ENCODE assay signal across 11 mouse cellular contexts in the genomic region with DNA sequence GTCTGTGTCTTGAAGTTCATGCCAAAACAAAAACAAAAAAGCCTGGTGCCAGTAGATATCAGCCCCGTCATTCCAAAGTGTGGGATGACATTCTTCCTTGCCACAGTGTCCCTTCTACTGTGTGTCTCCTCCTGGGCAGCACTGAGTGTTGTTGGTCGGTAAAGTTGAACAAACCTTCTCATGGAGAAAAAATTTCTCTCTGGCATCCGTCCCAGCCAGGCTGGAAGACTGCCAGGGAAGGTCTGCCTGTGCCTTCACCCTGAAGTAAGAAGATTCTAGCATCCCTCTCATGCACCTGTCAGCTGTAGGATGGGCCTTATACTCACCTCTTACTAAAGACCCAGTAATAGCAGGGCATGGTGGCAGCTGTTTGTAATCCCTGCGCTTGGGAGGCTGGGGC. TPM values are rescaled to one million over a fixed set of nuclear protein-coding genes. Genes with fewer than 3 reads are reported as not detected.
A peak's percentile ranks its signal among the peaks of the same experiment; 100 is the strongest.
DNase-seq lines count a peak whose midpoint lies in the region; ATAC-seq lines count a peak whose summit lies in the region.
"Had no signal": no experiment of that assay in that cellular context is flagged by ENCODE, and none has a peak within 500 bp of the region (broad histone marks: within the 10 kb centered on the region; RNA-seq: fewer than 3 reads in every experiment).

No protein-coding gene starts in this region.

- H3K9me3 ChIP-seq in heart, embryonic 11.5 days (replicated peaks; ENCODE audit: control insufficient read depth, low read length), result no peaks in the 10 kb centered on the region
- H3K9me3 ChIP-seq in hindbrain, embryonic 10.5 days, result no peaks in the 10 kb centered on the region
- H3K9me3 ChIP-seq in midbrain, embryonic 13.5 days, result no peaks in the 10 kb centered on the region

- WGBS in heart, embryonic 11.5 days (ENCODE audit: insufficient replicate concordance), result 48% methylated on average over 4 of the region's 4 CpGs
- 79% methylated on average over 4 of the region's 4 CpGs for WGBS in hindbrain, embryonic 10.5 days
- WGBS in midbrain, embryonic 13.5 days, result 54% methylated on average over 4 of the region's 4 CpGs

- peaks cover 10% of the 10 kb centered on the region for H3K4me1 ChIP-seq in heart, embryonic 11.5 days (ENCODE audit: control insufficient read depth, insufficient read depth, low read length)
- peaks cover 24% of the 10 kb centered on the region for H3K4me1 ChIP-seq in hindbrain, embryonic 10.5 days (replicated peaks)
- peaks cover 19% of the 10 kb centered on the region for H3K4me1 ChIP-seq in midbrain, embryonic 13.5 days (replicated peaks)

- peak; percentile 33 for DNase-seq in gastrocnemius, postnatal 14 days
- DNase-seq in gastrocnemius, postnatal 25 days, result no peak
- peak; percentile 94 for DNase-seq in Muller cell, postnatal 12 days (ENCODE audit: inconsistent ontology term)
- peak; percentile 67 for DNase-seq in lung, postnatal 10 days
- no peak for DNase-seq in hindbrain, embryonic 10.5 days (ENCODE audit: low spot score)
- DNase-seq in thymus, postnatal 14 days, result no peak

- no peaks in the 10 kb centered on the region for H3K27me3 ChIP-seq in heart, embryonic 11.5 days (ENCODE audit: control insufficient read depth, insufficient read depth, low read length)
- no peaks in the 10 kb centered on the region for H3K27me3 ChIP-seq in hindbrain, embryonic 10.5 days (ENCODE audit: insufficient read depth, poor library complexity, severe bottlenecking)
- H3K27me3 ChIP-seq in midbrain, embryonic 13.5 days, result no peaks in the 10 kb centered on the region
- H3K27me3 ChIP-seq: CH12.LX had no signal

- H3K9ac ChIP-seq in heart, embryonic 11.5 days (ENCODE audit: low read depth, low read length), result no peak overlapping the region
- no peak overlapping the region for H3K9ac ChIP-seq in midbrain, embryonic 13.5 days (replicated peaks)

- no peak overlapping the region for H3K27ac ChIP-seq in heart, embryonic 11.5 days (ENCODE audit: low read depth, low read length)
- no peak overlapping the region for H3K27ac ChIP-seq in hindbrain, embryonic 10.5 days
- H3K27ac ChIP-seq in midbrain, embryonic 13.5 days, result no peak overlapping the region

- intact Hi-C loops in gastrocnemius, postnatal 14 days (cut with DNase I; ENCODE audit: low total_unique reads), result no loop called here

- H3K4me3 ChIP-seq in heart, embryonic 11.5 days (ENCODE audit: low read depth, low read length), result no peak overlapping the region
- no peak overlapping the region for H3K4me3 ChIP-seq in hindbrain, embryonic 10.5 days
- no peak overlapping the region for H3K4me3 ChIP-seq in midbrain, embryonic 13.5 days (replicated peaks)

- H3K36me3 ChIP-seq in heart, embryonic 11.5 days (ENCODE audit: control insufficient read depth, insufficient read depth, low read length), result no peaks in the 10 kb centered on the region
- no peaks in the 10 kb centered on the region for H3K36me3 ChIP-seq in hindbrain, embryonic 10.5 days
- no peaks in the 10 kb centered on the region for H3K36me3 ChIP-seq in midbrain, embryonic 13.5 days

- peak overlapping the region; percentile 12; the same call in 1 of the 2 replicates for H3K4me2 ChIP-seq in heart, embryonic 11.5 days
- no peak overlapping the region for H3K4me2 ChIP-seq in midbrain, embryonic 13.5 days (replicated peaks)

- no peak for ATAC-seq in heart, embryonic 11.5 days (replicated peaks; ENCODE audit: insufficient number of reproducible peaks, low FRiP score, low TSS enrichment)
- no peak for ATAC-seq in midbrain, embryonic 13.5 days

RNA-seq across cellular contexts. Expression of gene Sart1, which starts 4.4 kb away (rescaled TPM):
- 10 to 100 TPM; 28.0 to 39.0 TPM for total RNA-seq in gastrocnemius, postnatal 14 days (2021)
- total RNA-seq in gastrocnemius, postnatal 25 days (2021), result 10 to 100 TPM; 29.0 to 36.5 TPM
- polyA plus RNA-seq in heart, embryonic 11.5 days (2014; fragmentation: Nextera tagmentation; extraction: Ambion mirVana), result 39.0 and 44.5 TPM in 2 replicates
- 82.7 and 93.2 TPM in 2 replicates for polyA plus RNA-seq in hindbrain, embryonic 10.5 days (2016; fragmentation: Nextera tagmentation; extraction: Ambion mirVana)
- polyA plus RNA-seq in midbrain, embryonic 13.5 days (2015; fragmentation: Nextera tagmentation; extraction: Ambion mirVana), result 74.3 and 78.8 TPM in 2 replicates

RNA-seq across cellular contexts. Expression of gene Tsga10ip, which starts 9.4 kb away (rescaled TPM):
- total RNA-seq in gastrocnemius, postnatal 14 days (2021), result under 1 TPM; 0.58 to 0.70 TPM
- total RNA-seq in gastrocnemius, postnatal 25 days (2021), result 1 to 10 TPM in 1 of 2 experiments, not detected in 1; 1.2 TPM
- 0.87 and 1.7 TPM in 2 replicates for polyA plus RNA-seq in heart, embryonic 11.5 days (2014; fragmentation: Nextera tagmentation; extraction: Ambion mirVana)
- 0.44 and 0.58 TPM in 2 replicates for polyA plus RNA-seq in hindbrain, embryonic 10.5 days (2016; fragmentation: Nextera tagmentation; extraction: Ambion mirVana)
- polyA plus RNA-seq in midbrain, embryonic 13.5 days (2015; fragmentation: Nextera tagmentation; extraction: Ambion mirVana), result 0.32 and 0.55 TPM in 2 replicates
- total RNA-seq: left cerebral cortex, postnatal 10 days had no signal
- polyA plus RNA-seq: cortical plate, adult 2 months had no signal

RNA-seq across cellular contexts. Expression of gene Banf1, which starts 25.9 kb away (rescaled TPM):
- 100 to 1,000 TPM; 123 to 126 TPM for total RNA-seq in gastrocnemius, postnatal 14 days (2021)
- total RNA-seq in gastrocnemius, postnatal 25 days (2021), result 100 to 1,000 TPM; 114 to 122 TPM
- polyA plus RNA-seq in heart, embryonic 11.5 days (2014; fragmentation: Nextera tagmentation; extraction: Ambion mirVana), result 443 and 453 TPM in 2 replicates
- polyA plus RNA-seq in hindbrain, embryonic 10.5 days (2016; fragmentation: Nextera tagmentation; extraction: Ambion mirVana), result 539 and 565 TPM in 2 replicates
- 366 and 375 TPM in 2 replicates for polyA plus RNA-seq in midbrain, embryonic 13.5 days (2015; fragmentation: Nextera tagmentation; extraction: Ambion mirVana)

RNA-seq across cellular contexts. Expression of gene Eif1ad, which starts 26.4 kb away (rescaled TPM):
- total RNA-seq in gastrocnemius, postnatal 14 days (2021), result 10 to 100 TPM; 11.4 to 13.1 TPM
- 10 to 100 TPM; 12.7 to 13.4 TPM for total RNA-seq in gastrocnemius, postnatal 25 days (2021)
- polyA plus RNA-seq in heart, embryonic 11.5 days (2014; fragmentation: Nextera tagmentation; extraction: Ambion mirVana), result 45.3 and 49.4 TPM in 2 replicates
- polyA plus RNA-seq in hindbrain, embryonic 10.5 days (2016; fragmentation: Nextera tagmentation; extraction: Ambion mirVana), result 84.2 and 90.5 TPM in 2 replicates
- 63.7 and 64.0 TPM in 2 replicates for polyA plus RNA-seq in midbrain, embryonic 13.5 days (2015; fragmentation: Nextera tagmentation; extraction: Ambion mirVana)

RNA-seq across cellular contexts. Expression of gene Drap1, which starts 31.9 kb away (rescaled TPM):
- total RNA-seq in gastrocnemius, postnatal 14 days (2021), result 100 to 1,000 TPM; 550 to 558 TPM
- total RNA-seq in gastrocnemius, postnatal 25 days (2021), result 100 to 1,000 TPM; 473 to 502 TPM
- 138 and 150 TPM in 2 replicates for polyA plus RNA-seq in heart, embryonic 11.5 days (2014; fragmentation: Nextera tagmentation; extraction: Ambion mirVana)
- polyA plus RNA-seq in hindbrain, embryonic 10.5 days (2016; fragmentation: Nextera tagmentation; extraction: Ambion mirVana), result 223 and 271 TPM in 2 replicates
- polyA plus RNA-seq in midbrain, embryonic 13.5 days (2015; fragmentation: Nextera tagmentation; extraction: Ambion mirVana), result 303 and 313 TPM in 2 replicates

Comparison
In these comparisons a context has a peak if more than half of its experiments do, and no peak if none do; other contexts are left out.
1. DNase-seq: peak in gastrocnemius, postnatal 14 days (single experiment), Muller cell, postnatal 12 days (single experiment) and lung, postnatal 10 days (single experiment); none in gastrocnemius, postnatal 25 days (single experiment), hindbrain, embryonic 10.5 days (single experiment) and thymus, postnatal 14 days (single experiment).